Mouse (Mus musculus): ENCODE data around the gene Nav3.
A peak's percentile ranks its signal among the peaks of the same experiment; 100 is the strongest.
"Not testable (repeated sequence)": the region's sequence is repeated elsewhere in the genome, so short reads cannot be mapped to it uniquely, and the experiment has no call there.

The Nav3 gene

GRCm38 (mm10) chr10:110383506-110384229 is 72.3 kb downstream of the Nav3 start:
- not testable (repeated sequence) for DNase-seq (ENCODE audit: low spot score in 2 of 2)

DNA sequence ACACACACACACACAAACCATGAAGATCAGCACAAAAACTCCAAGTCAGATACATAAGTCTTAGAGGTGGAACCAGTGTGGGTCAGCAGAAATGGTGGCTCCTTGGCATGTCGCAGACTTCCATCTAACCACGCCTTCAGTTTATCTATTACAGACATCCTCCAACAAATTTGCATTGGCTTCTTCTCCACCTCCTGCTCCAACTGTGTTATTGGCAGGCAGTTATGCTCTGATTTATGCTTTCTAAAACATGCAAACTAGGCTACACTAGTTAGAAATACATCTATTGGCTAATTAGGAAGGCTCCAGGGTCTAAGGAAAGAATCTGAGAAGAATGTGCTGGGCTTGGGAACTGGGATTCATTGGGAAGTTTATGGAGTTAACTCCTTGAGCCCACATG is 75.2 kb downstream of the Nav3 start:
- no peak for DNase-seq (ENCODE audit: low spot score in 2 of 2)

- no peak for DNase-seq (ENCODE audit: low spot score in 2 of 2)
These were observed 83.1 kb downstream of the Nav3 start for GRCm38 (mm10) chr10:110372724-110373455.

- DNase-seq (ENCODE audit: low spot score in 2 of 2): no peak
These were observed 103.9 kb downstream of the Nav3 start for GRCm38 (mm10) chr10:110352148-110352547.

GRCm38 (mm10) chr10:110330030-110330429 is 126.0 kb downstream of the Nav3 start:
- DNase-seq (ENCODE audit: low spot score in 2 of 2): no peak

DNA sequence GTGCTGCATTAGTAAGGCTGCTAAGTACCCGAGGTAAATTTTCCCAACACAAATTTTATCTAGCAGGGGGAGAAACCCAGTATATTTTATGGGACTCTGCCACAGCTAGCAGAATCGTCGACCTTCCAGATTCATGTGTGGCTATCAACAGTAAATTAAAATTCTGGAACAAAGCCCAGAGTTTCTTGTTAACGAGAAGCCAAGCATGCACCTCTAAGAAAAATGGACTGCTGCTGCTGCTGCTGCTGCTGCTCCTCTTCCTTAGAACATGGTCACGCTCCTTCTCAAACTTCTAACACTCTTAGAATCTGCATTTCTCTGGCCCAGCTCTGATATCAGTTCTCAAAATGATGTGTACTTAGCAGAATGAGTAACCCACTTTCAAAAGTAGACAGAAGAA is 126.4 kb downstream of the Nav3 start:
- DNase-seq (ENCODE audit: low spot score in 2 of 2): no peak

- DNase-seq (ENCODE audit: low spot score in 2 of 2): peak in 1 of 2 experiments; percentile 4
These were observed 133.8 kb downstream of the Nav3 start for GRCm38 (mm10) chr10:110322082-110322632.

DNA sequence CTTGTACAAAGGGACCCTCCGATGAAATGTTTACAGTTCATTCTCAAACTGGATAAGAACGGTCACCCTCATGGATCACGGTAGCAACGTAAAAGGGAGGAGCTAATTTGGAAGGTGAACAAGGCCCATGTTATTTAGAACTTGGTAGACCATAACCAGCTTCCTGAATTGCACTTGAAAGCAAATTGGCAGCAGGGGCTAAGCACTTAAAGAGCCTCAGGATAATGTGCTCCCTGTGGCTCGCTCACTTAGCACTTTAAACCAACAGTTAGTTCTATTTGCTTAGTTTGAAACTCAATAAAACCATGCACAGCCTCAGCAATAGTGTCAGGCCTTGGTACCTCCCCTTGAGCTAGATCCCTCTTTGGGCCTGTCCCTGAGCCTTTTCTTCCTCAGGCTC is 138.7 kb downstream of the Nav3 start:
- no peak for DNase-seq (ENCODE audit: low spot score in 2 of 2)

- no peak for DNase-seq (ENCODE audit: low spot score in 2 of 2)
These were observed 141.5 kb downstream of the Nav3 start for GRCm38 (mm10) chr10:110314525-110314924.

GRCm38 (mm10) chr10:110313959-110314358 is 142.0 kb downstream of the Nav3 start:
- no peak for DNase-seq (ENCODE audit: low spot score in 2 of 2)

DNA sequence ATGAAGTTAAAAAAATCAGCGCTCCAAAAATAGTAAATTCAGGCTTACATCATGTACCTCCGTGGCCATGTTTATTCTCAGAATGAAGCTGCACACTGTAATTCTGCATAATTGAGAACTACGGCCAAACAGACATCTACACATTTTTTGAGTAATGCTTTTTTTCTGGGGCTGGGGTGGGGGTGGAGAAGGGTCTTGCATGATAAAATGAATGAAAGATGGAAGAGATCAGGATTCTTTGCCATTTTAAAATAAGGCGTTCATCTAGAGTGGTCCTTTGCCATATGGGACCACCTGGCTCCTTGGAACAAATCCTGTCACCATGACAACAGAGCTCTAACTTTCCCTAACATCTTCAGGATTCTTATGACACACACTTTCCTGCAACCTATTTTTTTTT is 146.5 kb downstream of the Nav3 start:
- no peak for DNase-seq (ENCODE audit: low spot score in 2 of 2)

GRCm38 (mm10) chr10:110305609-110306008 is 150.4 kb downstream of the Nav3 start:
- DNase-seq (ENCODE audit: low spot score in 2 of 2): no peak

GRCm38 (mm10) chr10:110290016-110290623 is 165.9 kb downstream of the Nav3 start:
- no peak for DNase-seq (ENCODE audit: low spot score in 2 of 2)

DNA sequence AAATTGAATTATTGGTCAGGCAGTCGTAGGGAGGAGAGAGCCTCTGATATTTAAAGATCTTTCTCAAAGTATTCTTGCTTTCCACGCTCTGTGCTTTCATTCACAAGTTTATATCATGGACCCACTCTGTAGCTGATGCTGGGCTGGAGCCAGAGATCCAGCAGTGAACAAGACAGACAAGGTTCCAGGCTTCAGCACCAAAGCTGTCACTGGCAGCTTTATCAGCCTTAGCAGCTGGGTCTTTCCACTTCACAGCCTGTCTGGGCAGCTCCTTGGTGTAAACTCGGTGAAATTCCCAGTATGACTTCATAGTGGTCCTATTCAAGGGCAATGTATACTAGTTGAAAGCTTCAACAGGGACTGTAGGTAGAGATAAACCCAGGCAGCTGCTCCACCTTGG is 172.1 kb downstream of the Nav3 start:
- no peak for DNase-seq (ENCODE audit: low spot score in 2 of 2)

DNA sequence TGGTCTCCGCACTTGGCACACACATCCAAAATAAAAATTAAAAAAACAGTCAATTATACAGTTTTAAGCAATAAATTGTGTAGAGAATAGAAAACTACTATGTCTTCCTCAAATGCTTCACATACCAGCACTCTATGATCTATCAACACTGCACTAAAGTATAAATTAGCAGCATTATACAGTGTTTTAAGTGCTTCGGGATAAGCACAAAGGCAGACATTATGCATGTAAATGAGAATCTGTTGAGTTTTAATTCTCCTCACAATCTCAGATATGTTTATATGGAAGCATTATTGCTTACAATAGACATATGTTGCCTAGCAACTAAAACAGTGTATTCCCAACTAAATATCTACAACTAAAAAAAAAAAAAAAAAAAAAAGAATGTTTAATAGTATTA is 183.2 kb downstream of the Nav3 start:
- DNase-seq (ENCODE audit: low spot score in 2 of 2): no peak

DNA sequence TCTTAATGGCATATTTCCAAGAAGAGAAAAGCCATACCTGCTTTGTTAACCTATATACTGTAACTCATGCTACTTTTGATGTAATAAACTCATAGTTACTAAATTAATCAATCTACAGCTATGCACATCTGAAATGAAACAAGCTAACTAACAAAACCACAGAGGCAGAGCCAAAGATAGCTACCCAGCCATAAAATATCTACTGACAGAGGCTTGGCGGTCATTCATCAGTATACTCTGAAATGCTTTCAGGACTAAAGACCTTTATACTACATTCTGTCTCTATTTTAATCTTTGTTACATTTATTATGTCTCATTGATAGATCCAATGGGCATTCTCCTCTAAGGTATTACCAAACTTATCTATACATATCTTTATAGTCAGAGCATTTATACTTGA is 185.4 kb downstream of the Nav3 start:
- DNase-seq (ENCODE audit: low spot score in 2 of 2): no peak

DNA sequence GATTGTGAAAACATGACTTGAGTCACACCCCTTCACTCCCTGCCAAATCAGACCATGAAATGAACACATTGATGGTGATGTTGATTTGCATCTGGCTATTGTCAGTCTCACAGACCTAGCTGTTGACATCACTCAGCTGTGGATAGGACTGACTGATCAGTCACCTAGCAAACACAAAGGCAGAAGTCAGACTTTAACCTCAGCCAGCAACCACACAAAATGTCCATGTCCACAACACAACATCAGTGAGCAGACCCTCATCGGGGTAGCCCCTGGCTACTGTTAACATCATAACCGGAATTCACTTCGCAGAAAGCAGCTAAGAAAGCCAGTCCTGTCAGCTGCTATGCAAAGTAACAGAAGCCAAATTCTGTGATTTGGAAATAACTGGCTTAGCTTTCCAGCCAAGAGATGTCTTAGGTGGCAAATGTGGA is 213.9 kb downstream of the Nav3 start:
- peak in 1 of 2 experiments; percentile 1 for DNase-seq (ENCODE audit: low spot score in 2 of 2)

DNA sequence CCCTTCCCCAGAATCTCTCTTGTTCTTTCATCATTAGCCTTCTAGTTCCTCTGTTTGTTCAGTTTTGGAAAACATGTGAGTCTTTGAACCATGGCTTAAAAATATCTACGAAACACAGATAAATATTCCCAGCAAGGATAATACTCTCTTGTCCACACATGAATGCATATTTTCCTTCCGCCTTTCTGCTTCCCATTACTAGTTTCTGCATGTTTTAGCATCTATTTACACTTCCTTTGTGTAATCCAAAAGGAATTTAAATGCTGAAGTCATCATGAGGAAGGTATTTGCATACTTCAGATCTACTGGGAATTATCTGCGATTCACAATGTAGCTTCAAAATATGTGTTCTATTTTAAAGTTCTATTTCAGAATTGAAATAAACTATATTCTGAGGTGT is 215.3 kb downstream of the Nav3 start:
- no peak for DNase-seq (ENCODE audit: low spot score in 2 of 2)

- DNase-seq (ENCODE audit: low spot score in 2 of 2): no peak
These were observed 222.6 kb downstream of the Nav3 start for GRCm38 (mm10) chr10:110233307-110233930.

DNA sequence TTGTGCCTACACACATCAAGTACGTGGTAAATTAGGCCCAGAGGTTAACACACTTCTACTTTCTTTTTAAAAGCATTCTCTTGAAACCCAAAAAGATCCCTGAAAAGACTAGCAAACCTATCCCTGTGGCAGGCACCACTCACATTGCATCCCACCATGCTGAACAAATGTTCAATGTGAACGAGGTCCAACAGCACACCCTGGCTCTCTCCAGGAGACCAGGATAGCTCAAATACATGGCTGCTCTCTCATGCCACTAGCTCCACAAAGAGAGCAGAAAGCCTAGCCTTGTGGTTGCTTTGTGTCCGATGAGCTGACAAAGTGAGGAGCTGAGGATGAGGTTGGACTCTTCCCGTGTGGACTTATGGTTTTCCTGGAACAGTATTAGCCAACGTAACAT is 249.6 kb downstream of the Nav3 start:
- DNase-seq (ENCODE audit: low spot score in 2 of 2): no peak

DNA sequence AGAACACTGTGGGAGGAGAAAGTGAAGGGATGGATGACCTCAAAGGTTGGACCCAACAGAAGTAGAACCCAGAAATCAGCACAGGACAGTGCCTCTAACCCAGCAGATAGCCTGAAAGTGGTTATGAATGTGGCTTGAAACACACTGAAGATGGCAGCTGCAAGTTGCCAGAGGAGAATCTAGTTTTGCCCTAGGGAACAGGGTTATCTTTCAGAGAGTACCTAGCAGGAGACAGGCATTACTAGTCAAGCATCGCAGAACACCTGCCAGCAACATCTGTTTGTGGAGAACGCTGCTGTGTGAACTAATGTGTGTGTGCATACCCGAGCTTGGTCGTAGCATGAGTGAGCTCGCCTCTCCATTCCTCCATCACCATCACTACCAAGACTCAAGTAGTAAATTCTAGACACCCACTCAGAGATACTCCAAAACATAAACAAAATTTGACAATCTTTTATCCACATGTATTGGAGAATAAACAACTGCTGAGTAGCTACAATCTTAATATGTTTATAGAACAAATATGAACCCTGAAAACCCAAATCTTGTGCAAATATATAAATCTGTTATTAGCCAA is 251.8 kb downstream of the Nav3 start:
- DNase-seq (ENCODE audit: low spot score in 2 of 2): peak; percentile 42 to 51

DNA sequence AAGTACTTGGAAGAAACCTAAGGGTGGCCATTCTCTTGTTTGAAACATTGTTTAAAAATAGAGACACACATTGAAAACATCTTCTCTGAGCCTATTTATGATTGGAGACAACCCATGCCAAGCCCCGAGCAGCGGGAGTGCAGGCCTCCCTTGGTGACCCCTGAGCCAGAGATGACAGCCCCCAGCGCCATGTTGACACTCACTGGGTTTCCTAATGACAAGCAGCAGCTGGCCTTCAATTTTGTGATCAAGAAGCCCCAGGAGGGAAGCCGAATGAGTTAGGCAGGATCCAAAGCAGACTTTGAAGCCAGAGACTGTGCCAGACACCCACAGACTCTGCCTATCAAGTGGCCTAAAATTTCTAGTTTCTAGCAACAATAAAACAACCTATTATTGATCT is 263.1 kb downstream of the Nav3 start:
- DNase-seq (ENCODE audit: low spot score in 2 of 2): no peak

Measured in spleen, postnatal 36 days (tissue).